Mouse (Mus musculus) urinary bladder, postnatal 25 days (tissue): ENCODE measurements around the gene Zmynd8.

Experiments used
- DNase-seq: peaks from one replicate; pipeline ENCODE4 v3.0.0; 2022; ENCODE audit warnings: low spot score

Zmynd8 gene

DNA sequence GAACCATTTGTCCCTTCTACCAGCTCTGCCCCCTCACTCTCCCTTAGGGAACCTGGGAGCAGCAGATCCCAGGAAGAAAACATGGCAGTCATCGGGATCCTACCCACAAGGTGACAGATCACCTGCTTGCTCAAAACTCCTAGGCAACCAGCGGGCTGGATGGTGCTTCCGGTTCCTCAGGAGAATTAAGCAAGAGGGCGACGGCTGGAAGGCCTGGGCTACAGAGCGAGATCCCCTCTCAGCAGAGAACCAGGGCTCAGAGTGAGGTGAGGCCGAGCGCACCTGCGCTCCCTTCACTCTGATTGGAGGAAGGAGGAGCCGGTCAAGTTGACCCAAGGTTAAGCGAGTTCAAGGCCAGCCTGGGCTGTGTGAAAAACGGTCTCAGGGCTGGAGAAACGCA, 2.6 kb downstream of the Zmynd8 start:
- no peak for DNase-seq

DNA sequence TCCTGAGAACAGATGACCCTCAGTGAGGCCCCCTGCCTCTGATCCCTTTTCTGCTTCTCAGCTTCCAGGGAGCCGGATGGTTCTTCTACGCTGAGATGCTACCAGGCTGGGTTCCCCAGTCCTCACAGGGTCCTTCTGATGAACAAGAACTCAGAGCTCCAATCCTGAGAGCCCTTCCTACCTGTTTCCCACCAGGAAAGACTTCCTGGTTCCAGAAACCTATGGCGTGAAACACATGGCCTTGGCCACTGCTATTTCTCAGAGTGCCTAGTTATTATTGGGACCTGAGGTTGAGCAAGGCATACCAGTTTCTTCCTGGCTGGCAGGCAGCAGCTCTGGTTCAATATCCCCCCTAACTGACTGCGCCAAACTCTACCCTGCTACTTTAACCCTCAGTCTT, 3.1 kb downstream of the Zmynd8 start:
- DNase-seq, result no peak

DNA sequence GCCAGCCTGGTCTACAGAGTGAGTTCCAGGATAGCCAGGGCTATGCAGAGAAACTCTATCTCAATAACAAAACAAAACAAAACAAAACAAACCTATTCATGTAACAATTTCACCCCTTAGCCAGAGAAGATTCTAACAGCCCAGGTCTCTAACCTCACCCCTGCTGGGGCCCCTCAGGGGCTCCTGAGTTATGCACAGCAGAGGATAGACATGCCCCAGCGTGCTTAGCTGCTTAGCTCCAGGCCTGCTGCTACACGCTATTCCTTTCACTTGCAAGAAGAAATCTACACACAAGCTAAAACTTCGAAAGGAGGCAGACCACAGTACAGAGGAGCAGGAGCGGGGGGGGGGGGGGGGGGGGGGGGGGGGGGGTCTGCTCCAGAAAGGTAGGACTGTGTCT, 4.3 kb downstream of the Zmynd8 start:
- no peak for DNase-seq

DNA sequence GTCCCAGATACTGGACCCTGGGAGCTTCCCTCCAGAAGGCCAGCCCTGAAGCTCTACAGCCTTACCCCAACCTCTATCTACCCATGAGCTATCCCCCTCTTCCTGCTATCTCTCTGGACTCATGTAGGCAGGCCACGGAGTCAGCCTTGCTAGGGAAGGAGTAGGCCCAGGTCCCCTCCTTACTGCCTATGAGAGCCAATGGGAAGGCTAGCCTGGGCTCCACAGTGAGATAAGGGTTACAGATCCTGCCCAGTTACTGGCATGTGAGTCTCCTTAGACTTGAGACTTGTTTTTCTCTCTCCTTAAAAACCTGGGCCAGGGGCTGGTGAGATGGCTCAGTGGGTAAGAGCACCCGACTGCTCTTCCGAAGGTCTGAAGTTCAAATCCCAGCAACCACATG, 5.6 kb downstream of the Zmynd8 start:
- no peak for DNase-seq

DNA sequence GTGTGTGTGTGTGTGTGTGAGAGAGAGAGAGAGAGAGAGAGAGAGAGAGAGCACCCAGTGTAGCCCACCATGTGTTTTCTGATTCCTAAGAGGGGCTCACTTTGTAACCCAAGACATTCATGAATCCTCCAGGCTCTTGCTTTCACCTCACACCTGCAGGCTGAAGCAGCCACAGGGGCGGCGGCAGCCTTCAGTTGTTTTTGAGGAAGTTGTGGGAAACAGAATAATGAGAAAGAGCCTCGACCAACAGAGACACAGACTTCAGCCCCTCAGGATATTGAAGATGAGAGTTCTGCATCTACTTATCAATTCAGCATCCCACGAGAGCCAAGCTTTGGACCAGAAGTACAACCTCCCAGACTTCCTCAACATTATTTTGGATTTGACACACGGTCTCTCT, 6.2 kb downstream of the Zmynd8 start:
- DNase-seq, result no peak

DNA sequence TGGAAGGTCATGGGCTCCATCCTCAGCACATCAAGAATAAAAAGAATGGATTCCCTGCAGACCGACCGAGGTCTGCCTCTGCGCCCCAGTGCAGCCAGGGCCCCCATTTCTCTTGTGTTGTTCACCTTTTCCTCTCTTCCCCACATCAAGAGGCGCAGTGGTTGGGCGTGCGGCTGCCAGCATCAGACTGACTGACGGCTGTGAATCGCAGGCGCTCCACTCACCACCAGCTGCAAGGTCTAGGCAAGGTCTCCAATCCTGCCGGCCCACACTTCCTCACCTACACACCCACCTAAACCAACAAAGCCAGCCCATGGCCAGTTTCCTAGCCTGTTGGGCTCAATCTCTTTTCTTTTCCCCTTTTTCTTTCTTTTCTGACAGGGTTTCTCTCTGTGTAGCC, 8.4 kb downstream of the Zmynd8 start:
- no peak for DNase-seq

DNA sequence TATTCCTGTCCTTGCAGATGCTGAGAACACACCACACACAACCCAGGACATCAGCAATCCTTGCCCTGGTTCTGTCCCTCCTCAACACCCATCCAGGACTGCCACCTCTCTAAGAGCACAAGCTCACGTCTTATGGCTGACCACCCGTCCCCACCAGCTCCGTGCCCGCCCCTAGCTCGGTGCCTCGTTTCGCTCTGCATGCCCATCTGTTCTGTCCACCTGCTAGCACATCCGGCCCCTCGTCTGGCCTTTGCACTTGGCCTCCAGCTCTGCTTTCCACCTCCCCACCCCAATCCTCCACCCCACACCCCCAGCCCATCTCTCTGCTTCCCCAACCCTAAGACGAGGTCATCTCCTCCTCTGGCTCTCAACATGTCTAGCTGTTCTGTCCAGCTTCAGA, 8.9 kb downstream of the Zmynd8 start:
- DNase-seq, result no peak

DNA sequence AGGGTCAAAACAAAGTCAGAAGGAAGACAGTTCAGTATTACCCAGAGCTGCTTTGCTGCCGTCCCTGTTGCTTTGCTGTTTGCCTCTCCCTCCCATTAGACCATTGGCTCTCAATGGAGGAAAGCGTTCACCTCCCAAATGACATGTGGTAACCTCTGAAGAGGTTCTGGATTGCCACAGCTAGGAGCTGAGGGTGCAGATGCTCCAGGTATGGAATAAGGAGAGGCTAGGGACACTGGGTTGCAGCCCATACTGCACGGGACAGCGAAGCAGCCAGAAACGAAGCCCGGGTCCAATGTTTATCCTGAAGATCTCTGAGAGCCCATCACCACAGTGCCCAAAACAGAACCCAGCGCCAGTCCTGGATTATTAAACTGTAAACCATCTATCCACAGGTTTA, 9.6 kb downstream of the Zmynd8 start:
- DNase-seq, result no peak

DNA sequence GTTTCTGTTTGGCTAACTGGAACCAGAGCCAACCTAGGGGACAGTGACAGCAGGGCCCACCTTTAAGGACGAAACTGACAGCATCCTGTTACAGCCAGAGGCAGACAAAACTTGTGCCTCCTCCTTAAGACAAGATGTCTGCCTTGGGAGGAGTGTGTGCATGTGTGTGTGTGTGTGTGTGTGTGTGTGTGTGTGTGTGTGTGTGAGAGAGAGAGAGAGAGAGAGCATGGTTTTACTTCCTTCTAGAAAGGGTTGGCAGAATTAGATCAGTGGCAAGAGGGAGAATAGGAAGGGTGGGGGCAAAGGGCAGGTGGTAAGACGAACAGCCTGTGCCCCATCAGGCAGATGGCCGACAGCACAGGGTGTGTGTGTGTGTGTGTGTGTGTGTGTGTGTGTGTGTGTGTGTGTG, 10.0 kb downstream of the Zmynd8 start:
- no peak for DNase-seq

DNA sequence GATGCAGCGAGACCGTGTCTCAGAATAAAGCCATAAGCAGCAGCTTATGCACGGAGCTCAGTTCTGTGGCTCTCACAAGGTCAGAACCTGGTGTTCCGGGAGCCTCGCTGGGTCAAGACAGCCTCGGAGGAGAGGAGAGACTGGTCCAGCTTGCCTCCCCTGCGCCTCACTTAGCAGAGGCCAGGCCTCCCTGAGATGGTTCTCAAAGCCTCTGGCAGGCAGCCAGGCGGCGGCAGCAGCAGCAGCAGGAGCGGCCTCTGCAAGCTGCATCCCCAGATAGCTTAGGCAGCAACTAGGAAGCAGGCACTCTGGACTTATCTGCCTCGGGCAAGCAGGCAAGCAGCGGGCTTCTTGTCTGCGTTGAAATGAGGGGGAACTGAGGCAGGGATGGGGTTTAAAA, 10.4 kb downstream of the Zmynd8 start:
- DNase-seq, result no peak

DNA sequence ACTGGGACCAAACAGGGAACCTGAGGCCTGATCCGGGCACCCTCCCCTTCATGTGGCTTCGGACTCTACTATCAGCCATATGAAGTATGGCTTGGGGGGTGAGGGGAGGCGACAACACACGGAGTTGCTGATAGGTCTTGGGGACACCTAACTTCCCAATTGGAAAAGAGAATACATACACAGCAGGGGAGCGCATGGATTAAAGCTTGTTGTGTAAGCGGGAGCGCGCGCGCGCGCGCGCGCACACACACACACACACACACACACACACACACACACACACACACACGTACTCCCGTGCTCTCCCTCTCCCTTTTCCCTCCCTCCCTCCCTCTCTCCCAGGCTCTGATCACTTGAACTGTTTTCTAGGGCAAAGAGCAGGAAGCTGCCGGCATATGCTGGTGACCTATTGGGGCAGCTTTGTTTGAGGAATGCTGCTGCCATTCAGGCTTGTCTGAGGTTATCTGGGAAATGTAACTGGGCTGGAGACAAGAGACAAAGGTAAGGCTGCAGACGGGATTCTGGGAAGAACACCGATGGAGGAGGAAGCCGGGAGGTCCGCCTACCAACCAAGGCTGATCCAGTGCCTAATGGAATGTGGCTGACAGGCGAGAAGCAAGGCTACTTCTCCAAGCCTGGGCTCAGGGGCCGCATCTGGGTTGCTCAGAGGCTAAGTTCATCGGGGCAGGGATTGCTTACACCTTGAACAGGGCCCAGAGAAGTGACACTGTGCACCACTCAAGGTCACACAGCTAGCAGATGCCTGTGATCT, 11.8 kb downstream of the Zmynd8 start:
- DNase-seq, result no peak

DNA sequence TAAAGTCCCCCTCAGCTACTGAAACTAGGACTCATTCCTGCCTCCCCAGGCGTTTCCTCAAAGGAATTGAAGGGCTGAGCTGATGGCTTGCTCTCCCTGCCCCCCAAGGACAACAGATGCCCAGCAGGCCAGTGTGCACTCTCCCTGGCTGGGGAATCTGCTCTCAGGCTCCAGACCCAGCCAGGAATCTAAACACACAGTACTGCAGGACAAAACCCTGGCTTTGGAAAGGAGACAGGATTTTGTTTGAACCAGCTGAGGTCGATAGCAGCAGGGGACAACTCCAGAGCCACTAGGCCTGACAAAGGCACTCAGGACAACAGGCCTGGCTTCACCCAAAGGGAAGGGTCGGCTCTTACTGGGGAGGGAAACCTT, 12.3 kb downstream of the Zmynd8 start:
- no peak for DNase-seq

DNA sequence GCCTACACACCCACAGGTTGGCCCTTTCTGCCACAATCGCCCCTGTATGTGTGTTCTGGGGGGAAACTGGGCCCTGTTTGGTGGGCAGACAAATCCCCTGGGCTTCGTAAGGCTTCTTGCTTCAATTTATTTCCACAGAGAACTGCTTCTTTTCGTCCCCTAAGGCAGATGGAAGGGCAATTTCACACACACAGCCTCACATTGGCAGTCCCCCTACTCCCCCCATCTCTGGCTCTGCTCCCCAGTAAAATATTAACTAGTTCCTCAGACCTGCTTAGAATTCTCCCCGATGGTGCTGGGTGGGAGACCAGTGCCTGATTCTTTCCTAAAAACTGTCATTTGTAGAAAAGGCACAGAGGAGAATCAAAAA, 12.9 kb downstream of the Zmynd8 start:
- no peak for DNase-seq

DNA sequence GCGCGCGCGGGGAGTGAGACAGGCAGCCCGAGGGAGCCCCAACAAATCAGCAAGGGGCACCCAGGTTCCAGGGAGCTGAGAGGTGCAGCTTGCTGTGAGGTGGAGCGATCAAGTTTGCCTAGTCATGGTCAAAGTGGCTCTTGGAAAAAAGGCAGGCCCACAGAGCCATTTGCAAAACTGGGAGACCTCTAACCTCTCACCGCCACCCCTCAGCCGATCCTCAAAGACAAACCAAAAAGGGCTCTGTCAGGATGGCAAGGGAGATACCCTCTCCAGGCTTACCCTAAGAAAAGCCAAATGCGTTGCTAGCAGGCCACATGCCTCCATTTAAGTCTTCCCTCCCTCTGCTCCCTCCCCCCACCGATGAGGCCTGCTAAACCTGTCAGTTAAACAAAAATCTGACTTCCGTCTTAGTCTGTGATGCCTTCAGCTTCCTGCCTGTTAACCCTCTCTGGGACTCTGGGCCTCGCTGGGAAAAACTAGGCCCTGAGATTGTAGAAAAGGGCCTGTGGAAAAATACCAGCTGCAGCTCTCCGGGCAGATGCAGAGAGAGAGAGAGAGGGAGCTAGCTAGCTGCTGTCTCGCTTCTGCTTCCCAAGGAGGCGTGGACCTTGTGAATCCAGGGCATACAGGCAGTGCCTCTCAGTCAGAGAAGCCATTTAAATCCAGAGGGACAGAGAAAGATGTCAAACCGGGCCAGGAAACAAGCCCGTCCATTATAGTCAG, 13.4 kb downstream of the Zmynd8 start:
- no peak for DNase-seq

DNA sequence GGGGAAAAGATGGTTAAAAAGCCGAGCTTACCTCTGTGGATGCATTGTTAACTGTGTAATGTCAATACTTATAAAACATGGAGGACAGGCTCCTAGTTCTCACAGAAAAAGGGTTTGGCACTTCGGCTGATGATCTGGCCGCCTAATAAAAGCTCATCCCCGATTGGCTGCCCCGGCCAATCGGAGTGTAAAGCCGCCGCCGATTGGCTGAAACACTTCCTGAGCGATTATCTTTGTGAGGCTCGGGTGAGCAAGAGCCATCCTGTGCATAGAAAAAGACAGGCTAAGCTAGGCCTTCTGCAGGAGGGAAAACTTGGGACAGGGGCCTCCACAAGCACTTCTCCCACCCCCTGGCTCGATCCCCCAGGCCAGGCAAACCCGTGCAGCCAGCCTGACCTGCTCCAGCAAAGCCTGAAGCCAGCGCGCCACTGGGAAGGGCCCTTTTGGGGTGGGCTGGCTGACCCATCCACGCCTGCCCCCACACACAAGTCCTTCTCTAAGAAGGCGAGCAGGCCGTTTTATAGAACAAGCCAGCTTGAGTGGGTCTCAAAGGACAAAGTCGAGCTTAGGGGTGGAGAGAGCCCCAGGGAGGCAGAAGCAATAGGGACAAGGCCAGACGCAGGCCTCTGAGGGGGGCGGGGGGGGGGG, 14.1 kb downstream of the Zmynd8 start:
- peak; percentile 94 for DNase-seq

DNA sequence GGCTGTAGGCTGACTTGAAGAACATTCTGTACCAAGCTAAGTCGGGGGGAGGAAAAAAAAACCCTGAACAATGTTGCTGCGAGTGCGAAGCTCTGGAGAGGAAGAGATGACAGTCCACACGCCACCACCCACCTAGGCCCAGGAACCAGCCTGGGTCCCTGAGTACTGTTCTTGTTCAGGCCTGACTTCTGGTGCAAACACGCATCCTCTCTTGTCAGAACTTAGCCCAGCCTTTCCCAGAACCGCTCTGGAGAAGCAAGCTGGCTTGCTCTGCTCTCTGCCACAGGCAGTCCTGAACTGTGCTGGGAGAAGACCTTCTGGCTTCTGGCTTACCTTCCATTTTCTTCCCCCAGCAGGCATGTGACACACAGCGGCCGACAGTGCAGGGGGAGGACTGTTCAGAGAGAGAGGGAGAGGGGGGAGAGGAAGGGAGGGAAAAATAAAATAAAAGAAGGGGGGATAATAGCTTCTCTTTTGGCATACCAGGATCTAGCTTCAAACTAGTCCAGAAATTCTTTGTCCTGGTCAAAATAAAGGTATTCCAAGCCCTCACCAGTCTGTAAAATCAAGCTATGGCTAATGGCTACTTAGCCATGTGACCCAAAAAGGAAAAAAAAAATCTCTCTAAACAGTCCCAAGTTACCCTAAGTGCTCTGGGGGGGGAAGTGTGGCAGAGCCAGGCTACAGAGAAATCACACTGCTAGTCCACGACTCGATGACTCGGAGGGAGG, 14.8 kb downstream of the Zmynd8 start:
- no peak for DNase-seq

DNA sequence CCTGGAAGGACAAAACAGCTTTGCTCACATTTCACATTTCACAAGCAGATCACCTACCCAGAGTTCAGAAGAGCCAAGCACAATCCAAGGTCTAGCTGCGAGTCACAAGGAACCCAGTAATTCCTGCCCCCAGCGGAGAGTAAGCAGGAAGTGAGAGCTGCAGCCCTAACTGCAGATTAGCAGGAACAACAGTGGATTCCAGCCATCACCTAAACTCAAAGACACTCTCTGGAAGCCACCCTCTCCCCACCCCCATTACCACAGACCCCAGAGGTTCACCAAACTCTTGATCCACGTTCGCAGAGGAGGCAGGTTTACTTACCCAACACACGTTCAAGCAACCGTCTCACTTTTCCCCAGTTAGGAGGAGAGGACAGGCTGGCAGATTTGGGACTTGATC, 15.8 kb downstream of the Zmynd8 start:
- DNase-seq, result no peak

DNA sequence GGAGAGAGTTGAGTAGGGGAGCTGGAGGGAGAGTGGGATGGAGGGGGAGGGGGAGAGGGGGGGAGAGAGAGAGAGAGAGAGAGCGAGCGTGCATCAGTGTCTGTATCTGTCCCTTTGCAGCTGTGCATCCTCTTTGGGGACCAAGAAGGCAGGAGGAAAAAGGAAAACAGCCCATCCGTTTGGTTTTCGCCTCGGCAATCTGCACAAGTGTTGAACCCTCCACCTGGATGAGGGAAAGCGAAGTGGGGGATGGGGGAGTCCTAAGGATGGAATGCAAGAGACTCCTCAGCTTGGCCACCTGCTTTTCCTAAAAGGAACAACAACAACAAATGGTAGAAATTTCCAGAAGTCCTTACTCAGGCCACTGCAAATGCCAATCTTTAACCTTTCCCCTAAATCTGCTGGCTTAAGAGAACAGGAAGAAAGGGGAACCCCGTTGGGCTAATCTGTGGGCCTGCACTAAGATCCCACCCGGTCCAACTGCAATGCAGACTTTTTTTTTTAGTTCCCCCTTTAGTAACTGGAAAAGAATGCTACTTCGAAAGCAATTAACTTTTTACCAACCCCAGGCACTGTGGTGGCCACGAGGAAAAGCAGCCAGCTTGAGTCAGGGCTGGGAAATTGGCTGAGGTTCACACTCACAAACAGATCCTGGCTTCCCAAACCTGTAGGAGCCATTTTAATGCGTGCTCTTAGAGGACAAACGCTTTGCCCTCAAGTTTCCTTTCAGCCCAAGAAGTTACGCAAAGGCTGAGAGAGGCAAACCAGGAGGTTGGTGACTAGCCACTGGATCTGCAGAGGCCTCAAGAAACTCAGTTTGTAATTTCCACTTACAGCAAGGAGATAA, 17.0 kb downstream of the Zmynd8 start:
- DNase-seq, result no peak

DNA sequence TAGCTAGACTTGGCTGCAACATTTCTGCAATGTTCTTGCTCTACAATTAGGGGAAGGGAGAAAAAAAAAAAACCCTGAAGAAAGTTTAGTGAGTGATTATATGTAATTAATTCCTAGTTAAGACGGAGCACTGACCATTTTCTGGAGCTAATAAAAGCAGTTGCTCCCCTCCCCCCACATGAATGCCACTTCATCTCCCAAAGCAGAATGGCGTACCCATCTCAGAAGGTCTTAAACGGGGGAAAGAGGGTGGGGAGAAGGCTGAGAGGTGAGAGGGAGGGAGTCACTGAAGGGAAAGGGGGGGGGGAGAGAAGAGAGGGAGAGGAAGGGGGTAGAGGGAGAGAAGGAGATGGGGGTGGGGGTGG, 17.6 kb downstream of the Zmynd8 start:
- no peak for DNase-seq

DNA sequence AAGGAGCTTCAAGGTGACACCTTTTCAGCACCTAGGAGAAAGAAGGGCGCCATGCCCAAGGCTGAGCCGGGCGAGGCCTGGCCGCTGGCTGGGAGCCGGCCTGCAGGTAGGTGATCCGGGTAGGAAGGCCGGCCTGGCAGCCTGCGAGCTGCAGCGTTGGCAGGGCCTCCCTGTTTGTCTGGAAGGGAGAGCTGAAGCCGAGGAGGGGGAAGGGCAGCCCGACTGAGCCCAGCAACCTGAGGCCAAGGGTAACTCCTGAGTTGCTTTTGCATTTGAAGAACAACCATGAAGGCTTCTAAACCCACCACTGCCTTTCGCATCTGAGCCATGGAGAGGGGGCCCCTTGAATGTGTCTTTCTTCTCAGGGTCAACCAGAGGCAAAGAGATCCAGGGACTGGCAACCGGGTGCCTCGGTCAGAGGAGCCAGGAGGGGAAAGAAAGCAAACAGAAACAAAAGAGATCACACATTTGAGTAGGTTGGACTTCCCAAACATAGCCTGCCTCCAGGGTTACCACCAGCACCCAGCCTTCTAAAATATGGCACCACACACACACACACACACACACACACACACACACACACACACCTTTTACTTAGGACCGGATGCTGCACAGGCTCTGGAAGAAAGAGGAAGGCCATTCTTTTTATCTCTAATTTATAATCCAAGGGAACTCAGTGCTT, 18.2 kb downstream of the Zmynd8 start:
- no peak for DNase-seq
